Mouse (Mus musculus): ENCODE measurements around the gene Best1. TPM values are rescaled to one million over a fixed set of nuclear protein-coding genes. Genes with fewer than 3 reads are reported as not detected.

The Best1 gene
- total RNA-seq, 2 experiments from 2014 or later, result 1.2 to 1.5 TPM

DNA sequence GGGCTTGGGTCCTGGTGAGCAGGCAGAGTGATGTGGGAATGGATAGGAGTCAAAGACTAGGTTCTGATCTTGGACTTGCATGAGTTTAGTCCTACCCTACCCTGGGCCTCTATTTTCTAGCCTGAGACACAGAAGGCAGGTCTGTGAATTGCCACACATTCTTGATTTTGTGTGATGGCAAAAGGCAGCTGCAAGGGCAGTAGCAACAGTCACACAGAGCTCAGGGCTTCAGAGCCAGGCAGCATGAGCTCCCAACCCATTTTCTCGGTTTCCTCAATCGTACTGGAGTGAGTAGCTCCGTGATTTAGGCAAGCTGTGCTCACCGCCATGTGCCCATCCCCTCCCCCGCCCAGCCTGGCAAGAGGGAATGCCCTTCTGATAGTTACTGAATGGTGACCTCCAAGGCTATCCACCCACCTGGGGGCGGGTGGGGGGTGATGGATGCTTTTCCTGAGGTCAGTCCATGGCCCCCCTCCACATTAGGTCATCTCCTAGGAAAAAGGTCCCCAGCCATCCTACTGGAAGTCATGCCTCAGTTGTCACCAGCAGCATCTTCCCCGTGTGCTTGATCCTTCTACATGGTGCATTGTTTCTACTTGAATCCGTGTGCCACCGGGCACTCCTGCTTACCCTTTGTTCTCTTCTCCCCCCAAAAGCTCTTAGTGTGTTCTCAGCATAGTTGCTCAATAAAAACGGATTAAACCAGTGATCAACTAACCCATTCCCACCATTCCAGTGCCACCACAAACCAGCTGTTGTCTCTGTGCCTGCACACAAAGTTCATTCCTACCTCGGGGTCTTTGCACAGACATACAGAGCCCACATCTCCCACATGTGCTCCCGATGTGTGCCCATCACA is 4.0 kb downstream of the Best1 start:
- no peak overlapping the region for H3K27ac ChIP-seq
- no peak for TF ChIP-seq CTCF (conservative IDR thresholded peaks at IDR 0.05)
- no peak for DNase-seq (ENCODE audit: low spot score in 2 of 2)
- H3K4me3 ChIP-seq, result no peak overlapping the region

DNA sequence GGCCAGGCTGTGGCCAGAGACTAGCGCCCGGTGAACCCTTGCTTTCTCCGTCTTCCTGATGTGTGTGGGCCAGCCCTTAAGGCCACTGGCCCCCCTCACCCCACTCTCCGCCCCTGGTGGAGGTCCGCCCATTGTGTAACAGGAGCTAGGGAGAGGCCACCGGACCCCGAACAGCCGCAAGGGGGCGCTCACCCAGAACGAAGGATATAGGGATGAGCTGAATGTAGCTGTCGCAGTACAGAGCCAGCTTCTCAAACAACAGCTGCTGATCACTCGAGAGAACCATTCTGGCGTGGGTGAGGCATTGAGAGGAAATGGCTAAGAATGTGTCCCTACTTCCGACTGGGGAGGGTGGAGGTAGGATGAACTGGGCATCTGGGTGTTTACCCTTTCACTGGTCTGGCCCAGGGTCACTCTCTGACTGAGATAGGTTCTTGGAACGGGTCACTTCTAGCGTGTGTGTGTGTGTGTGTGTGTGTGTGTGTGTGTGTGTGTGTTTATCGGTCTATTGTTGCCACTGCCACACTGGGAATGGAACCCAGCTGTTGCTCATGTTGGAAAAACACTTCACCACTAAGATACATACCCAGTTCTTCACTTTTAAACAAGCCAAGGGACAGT is 8.3 kb downstream of the Best1 start:
- H3K27ac ChIP-seq, result peak overlapping the region; percentile 79; the same call in 1 of the 2 replicates
- DNase-seq (ENCODE audit: low spot score in 2 of 2), result peak; percentile 82 to 91
- H3K4me3 ChIP-seq, result peak overlapping the region; percentile 50
- TF ChIP-seq CTCF (conservative IDR thresholded peaks at IDR 0.05), result peak; percentile 90

DNA sequence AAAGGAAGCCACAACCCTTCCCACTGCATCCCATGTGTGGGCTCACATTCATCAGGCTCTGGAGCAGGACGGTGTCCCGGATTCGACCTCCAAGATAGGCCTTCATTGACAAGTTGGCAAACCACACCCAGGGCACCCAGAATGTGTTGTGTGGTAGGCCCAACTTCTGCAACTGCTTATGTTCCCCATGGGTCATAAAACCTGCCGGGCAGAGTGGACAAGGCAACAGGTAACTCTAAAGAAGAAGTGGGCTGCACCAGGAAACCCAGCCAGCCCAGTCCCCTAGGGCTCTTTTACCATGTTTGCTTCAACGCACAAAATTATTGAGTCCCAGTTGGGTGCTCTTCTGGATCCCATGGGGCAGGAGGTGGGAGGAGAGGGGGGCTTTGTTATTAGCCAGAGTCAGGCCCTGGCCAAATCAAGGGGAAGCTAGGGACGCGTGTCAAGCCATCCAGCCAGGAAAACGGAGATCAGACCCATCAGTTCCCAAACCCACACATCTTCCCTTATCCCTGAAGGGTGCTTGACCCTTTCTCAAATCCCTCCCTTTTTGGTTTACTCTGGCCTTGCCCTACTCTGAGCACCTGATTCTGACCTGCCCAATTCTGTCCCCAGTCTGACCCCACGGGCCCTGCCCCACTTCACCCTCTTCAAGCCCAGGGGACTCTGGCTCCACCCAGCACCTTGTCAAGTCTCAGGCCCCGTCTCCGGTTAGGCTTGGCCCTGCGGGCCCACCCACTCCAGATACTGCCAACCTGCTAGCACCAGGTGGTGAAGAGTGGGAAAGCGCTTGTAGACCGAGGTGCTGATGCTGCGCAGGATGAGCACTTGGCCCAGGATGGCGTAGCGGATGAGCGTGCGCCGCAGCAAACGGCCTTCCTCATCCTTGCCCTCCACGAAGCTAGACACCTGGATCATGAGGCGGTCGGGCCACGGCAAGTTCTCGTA is 9.1 kb downstream of the Best1 start:
- TF ChIP-seq CTCF (conservative IDR thresholded peaks at IDR 0.05), result no peak
- peak overlapping the region; percentile 79; the same call in 1 of the 2 replicates for H3K27ac ChIP-seq
- H3K4me3 ChIP-seq, result peak overlapping the region; percentile 50
- no peak for DNase-seq (ENCODE audit: low spot score in 2 of 2)

DNA sequence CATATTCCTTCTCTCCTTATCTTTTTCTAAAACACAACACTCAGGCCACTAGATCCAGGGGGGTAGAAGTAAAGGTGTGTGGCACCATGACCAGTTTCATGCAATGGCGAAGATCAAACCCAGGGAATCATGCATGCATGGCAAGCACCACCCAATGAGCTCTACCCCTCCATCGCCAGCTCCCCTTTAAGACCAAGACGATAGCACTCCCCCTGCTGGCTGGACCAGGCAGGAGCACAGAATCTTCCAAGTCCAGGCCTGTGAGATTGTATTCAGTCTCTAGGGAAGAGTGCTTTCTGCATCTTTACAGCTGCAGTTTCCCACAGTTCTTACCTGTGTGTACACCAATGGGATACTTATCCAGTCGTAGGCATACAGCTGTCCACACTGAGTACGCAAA is 10.1 kb downstream of the Best1 start:
- Histone ChIP-seq H3K4me3 (no peak overlapping the region), H3K27ac (no peak overlapping the region)
- peak; percentile 94 for TF ChIP-seq CTCF (conservative IDR thresholded peaks at IDR 0.05)
- DNase-seq (ENCODE audit: low spot score in 2 of 2), result peak; percentile 76 to 83

DNA sequence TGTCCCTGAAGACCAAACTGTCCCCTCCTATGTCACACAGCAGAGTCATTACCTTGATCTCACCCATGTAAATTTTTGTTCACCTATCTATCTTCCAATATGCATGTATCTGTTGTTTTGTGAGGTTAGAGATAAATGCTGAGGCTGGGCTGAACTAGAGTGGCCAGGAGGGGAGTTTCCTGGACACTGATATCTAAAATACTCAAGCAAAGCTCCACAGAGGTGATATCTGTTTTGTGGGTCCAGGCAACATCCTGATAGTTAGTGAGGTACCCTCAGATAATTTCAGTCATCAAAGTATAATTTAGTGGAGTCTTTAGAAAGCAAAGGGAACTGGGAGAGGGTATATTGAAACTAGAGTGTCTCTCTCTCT is 11.6 kb downstream of the Best1 start:
- no peak for TF ChIP-seq CTCF (conservative IDR thresholded peaks at IDR 0.05)
- Histone ChIP-seq H3K27ac (no peak overlapping the region), H3K4me3 (no peak overlapping the region)
- no peak for DNase-seq (ENCODE audit: low spot score in 2 of 2)

DNA sequence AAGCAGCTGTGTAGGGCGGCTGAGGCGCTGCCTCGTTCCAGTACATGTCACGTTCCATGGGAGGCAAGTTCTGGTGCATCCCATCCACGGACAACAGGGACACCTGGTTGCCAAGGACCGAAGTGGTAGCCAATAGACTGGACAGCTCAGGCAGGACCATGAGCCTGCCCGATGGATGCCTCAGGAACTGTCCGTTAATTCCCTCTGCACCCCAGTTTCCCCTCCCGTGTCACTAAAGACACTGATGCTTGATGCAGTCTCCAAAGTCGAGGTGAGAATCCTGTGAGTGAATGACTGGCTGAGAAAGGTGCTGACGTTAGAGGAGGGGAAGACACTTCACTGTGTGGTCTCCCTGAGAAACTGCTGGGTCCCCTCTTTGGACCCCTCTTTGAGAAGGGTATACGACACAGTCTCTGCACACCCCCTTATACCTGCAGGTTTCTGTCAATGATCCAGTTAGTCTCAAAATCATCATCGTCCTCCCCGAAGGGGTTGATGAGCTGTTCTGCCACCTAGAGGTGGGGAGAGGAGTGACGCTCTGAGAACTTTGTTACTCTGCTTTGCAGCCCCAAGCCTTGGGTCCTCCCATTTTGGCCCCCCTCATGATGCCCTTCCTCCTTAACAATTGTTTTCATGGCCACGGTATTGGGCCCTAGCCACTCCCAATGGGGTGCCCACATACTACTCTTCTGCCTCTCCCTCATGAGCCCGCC is 12.1 kb downstream of the Best1 start:
- H3K27ac ChIP-seq, result no peak overlapping the region
- TF ChIP-seq CTCF (conservative IDR thresholded peaks at IDR 0.05), result peak; percentile 90
- DNase-seq (ENCODE audit: low spot score in 2 of 2), result peak in 1 of 2 experiments; percentile 49
- no peak overlapping the region for H3K4me3 ChIP-seq

DNA sequence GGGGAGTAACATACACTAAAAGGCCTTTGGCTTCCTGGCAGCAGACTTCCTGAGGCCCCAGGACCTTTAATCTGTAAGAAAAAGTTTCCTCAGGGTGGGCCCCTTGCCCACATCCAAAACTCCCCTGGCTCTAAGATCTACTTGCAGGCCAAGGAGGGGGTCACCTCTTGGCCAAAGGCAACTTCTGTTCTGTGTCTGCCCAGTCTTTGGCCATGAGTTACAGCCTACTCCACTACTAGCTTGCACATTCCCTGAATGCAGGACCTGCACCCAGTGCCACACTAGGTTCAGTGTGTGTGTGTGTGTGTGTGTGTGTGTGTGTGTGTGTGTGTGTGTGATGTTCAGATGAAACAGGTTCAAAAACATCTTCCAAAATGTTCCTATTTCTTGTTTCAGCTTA is 13.8 kb downstream of the Best1 start:
- TF ChIP-seq CTCF (conservative IDR thresholded peaks at IDR 0.05), result no peak
- DNase-seq (ENCODE audit: low spot score in 2 of 2), result no peak
- Histone ChIP-seq H3K27ac (no peak overlapping the region; the same call in 1 of the 2 replicates), H3K4me3 (no peak overlapping the region)

DNA sequence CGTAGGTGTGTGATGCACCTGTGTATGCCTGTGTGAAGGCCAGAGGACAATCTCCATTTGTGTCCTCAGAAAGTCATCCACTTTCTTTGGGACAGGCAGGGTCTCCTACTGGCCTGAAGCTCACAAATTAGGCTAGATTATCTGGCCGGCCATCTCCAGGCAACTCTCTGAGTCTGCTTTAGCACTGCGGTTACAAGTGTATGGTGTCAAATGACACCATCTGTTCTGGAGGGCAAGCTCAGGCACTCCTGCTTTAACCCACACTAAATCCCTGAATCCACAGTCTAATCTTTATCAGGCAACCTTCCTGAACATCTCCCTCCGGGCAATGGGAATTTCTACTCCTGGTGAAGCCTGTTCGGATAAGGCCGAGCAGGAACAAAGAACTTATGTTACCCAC is 14.2 kb downstream of the Best1 start:
- Histone ChIP-seq H3K27ac (peak overlapping the region; percentile 4; the same call in 1 of the 2 replicates), H3K4me3 (no peak overlapping the region)

DNA sequence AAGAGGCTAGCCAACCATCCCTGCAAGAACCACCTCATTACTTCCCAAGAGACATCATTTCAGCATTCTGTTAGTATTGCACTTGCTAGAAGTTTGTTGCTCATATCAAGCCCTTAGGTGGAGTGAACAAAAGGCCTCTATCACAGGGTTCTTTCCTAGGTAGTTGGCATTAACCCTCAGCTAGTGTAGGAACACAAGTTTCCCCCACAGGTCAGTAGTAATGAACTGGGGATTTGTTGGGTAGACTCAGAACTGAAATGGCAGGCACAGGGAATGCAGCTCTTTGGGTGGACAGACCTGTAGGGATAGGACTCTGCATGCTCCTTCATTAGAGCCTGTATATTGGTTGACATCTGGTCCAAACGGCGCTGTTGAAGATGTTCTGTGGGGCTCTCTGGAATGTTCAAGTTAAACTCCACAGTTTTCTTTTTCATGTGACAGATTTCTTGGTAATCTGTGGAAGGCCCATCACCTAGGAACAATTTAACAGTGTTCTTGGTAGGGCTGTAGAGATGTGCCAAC is 15.5 kb downstream of the Best1 start:
- no peak for TF ChIP-seq CTCF (conservative IDR thresholded peaks at IDR 0.05)
- Histone ChIP-seq H3K4me3 (no peak overlapping the region), H3K27ac (no peak overlapping the region)
- no peak for DNase-seq (ENCODE audit: low spot score in 2 of 2)

More for the DNA sequence above, 14.2 kb downstream of the Best1 start:
- TF ChIP-seq CTCF (conservative IDR thresholded peaks at IDR 0.05), result no peak
- no peak for DNase-seq (ENCODE audit: low spot score in 2 of 2)

DNA sequence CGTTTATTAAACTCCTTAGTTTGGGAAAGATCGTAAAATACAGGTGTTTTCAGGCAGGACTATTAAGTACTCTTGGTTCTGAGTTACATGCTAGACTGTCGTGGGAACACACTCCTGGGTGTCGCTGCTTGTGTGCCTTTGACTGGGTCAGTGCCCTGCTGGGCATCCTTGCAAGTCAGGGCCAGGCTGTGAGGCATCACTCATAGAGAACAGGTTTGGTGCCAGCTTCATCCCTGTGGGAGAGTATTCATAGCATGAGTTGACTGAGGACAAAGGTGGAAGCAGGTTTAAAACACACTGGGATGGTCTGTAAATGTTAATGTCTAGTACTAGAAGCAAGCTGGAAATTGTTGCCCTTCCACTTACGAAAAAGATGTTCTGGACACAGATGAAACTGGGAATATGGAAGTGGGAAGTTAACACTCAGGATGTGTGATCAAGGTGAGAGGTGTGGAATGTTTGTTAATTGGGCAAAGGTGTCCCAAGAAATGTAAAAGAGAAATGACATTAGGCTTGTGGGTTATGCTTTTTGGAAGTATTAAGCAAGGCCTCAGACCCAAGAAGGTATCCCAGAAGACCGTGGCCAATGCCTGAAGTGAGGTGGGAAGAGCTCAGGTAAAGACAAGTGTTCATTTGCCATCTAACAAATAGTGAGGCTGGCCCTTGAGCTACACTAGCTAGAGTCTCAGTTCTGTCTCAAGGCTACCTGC is 16.1 kb downstream of the Best1 start:
- no peak for TF ChIP-seq CTCF (conservative IDR thresholded peaks at IDR 0.05)
- DNase-seq (ENCODE audit: low spot score in 2 of 2), result no peak
- peak overlapping the region; percentile 79; the same call in 1 of the 2 replicates for H3K4me3 ChIP-seq

More for the DNA sequence above, 16.1 kb downstream of the Best1 start:
- H3K27ac ChIP-seq, result no peak overlapping the region; the same call in 1 of the 2 replicates

Data from layer of hippocampus, adult 2 months (tissue).